Mouse (Mus musculus): ENCODE results near the gene Fam189b. TPM values are rescaled to one million over a fixed set of nuclear protein-coding genes. Genes with fewer than 3 reads are reported as not detected.
A peak's percentile ranks its signal among the peaks of the same experiment; 100 is the strongest.
"Not testable (repeated sequence)": the region's sequence is repeated elsewhere in the genome, so short reads cannot be mapped to it uniquely, and the experiment has no call there.

The Fam189b gene
- polyA plus RNA-seq, 1 experiment from 2014 or later, result 35.4 TPM

DNA sequence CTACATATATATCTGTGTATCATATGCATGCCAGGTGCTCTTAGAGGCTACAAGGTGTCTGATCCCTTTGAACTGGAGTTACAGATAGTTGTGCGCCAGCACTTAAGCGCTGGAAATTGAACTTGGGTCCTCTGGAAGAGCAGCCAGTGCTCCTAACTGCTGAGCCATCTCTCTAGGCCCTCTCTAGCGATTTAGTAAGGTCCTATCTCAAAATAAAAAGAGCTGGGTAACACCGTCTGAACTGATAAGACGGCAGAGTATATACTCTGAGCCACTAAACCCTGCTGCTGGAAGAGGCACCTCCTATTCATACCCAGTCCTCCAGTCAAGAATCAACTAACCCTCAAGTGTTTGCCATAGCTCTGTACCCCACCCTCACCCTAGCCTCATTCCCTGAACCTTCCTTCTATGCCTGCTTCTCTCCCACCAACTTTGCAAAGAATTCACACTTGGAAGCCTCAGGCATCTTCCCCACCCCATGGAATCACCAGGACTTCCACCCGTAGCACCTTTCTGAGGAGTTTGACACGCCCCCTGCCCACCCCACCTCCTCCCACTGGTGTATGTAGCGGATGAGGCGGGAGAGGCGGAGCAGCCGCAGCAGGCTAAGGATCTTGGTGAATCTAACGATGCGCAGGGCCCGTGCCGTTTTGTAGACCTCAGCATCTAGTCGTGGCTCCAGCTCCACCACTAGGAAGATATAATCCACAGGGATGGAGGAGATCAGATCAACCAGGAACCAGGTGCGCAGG, 30.7 kb upstream of the Fam189b start:
- Histone ChIP-seq H3K4me3 (ENCODE audit: low read length) (no peak overlapping the region), H3K9me3 (ENCODE audit: control insufficient read depth, low read length) (no peaks in the 10 kb centered on the region), H3K9ac (ENCODE audit: low read depth, low read length) (no peak overlapping the region), H3K36me3 (ENCODE audit: control insufficient read depth, insufficient read depth, low read length) (peaks cover 10% of the 10 kb centered on the region; the same call in 1 of the 2 replicates), H3K27ac (ENCODE audit: low read depth, low read length) (no peak overlapping the region), H3K27me3 (replicated peaks; ENCODE audit: control insufficient read depth, insufficient read depth, low read length) (no peaks in the 10 kb centered on the region), H3K4me2 (ENCODE audit: low read length) (no peak overlapping the region), H3K4me1 (ENCODE audit: control insufficient read depth, insufficient read depth, low read depth, low read length) (no peaks in the 10 kb centered on the region)
- no peak for ATAC-seq
- WGBS, result 67% methylated on average over 17 of the region's 17 CpGs

DNA sequence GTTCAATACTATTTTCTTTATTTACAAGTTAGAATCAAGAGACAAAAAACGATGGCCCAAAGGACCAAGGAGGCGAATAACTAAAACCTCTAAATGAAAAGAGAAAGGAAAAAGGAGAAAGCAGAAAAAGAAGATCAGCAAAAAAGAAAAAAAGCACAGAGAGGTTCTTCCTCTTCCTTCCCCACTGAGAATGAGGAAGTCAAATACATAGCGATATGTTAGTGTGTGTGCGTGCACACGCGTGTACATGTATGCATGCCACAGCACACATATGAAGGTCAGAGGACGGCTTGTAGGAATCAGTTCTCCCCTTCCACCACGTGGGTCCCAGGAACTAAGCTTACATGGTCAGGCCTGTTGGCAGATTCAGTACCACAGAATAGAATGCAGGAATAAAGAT, 26.0 kb upstream of the Fam189b start:
- Histone ChIP-seq H3K36me3 (ENCODE audit: control insufficient read depth, insufficient read depth, low read length) (0 out of 2 replicates have a peak, but pooled peaks cover 3% of the 10 kb centered on the region), H3K27me3 (replicated peaks; ENCODE audit: control insufficient read depth, insufficient read depth, low read length) (no peaks in the 10 kb centered on the region), H3K9ac (ENCODE audit: low read depth, low read length) (no peak overlapping the region; the same call in 1 of the 2 replicates), H3K4me3 (ENCODE audit: low read length) (no peak overlapping the region), H3K27ac (ENCODE audit: low read depth, low read length) (no peak overlapping the region), H3K4me2 (ENCODE audit: low read length) (no peak overlapping the region), H3K4me1 (ENCODE audit: control insufficient read depth, insufficient read depth, low read depth, low read length) (peaks cover 16% of the 10 kb centered on the region), H3K9me3 (ENCODE audit: control insufficient read depth, low read length) (no peaks in the 10 kb centered on the region)
- 90% methylated on average over 8 of the region's 8 CpGs for WGBS
- no peak for ATAC-seq

DNA sequence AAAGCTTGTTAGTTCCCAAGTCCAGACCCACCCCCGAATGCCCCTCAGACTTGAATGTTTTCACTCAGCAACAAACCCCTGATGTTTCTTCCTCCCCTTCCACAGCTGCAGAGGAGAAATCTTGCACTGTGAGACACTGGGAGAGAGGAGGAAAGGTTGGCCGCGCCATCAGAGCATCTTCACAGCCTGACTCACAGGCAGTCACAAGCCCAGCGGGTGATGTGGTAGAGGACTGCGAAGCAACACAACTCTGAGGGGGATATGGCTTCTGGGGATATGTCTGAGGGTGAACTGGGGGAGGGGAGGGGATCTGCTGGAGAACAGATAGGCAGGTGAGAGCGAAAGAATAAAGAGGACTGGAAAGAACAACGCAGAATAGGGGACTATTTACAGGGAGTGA, 24.3 kb upstream of the Fam189b start:
- Histone ChIP-seq H3K9ac (ENCODE audit: low read depth, low read length) (peak overlapping the region; percentile 86), H3K36me3 (ENCODE audit: control insufficient read depth, insufficient read depth, low read length) (0 out of 2 replicates have a peak, but pooled peaks cover 3% of the 10 kb centered on the region), H3K4me3 (ENCODE audit: low read length) (peak overlapping the region; percentile 88), H3K4me2 (ENCODE audit: low read length) (peak overlapping the region; percentile 80), H3K4me1 (ENCODE audit: control insufficient read depth, insufficient read depth, low read depth, low read length) (peaks cover 16% of the 10 kb centered on the region), H3K27ac (ENCODE audit: low read depth, low read length) (peak overlapping the region; percentile 61), H3K9me3 (ENCODE audit: control insufficient read depth, low read length) (no peaks in the 10 kb centered on the region), H3K27me3 (replicated peaks; ENCODE audit: control insufficient read depth, insufficient read depth, low read length) (no peaks in the 10 kb centered on the region)
- 15% methylated on average over 7 of the region's 7 CpGs for WGBS
- ATAC-seq, result no peak

DNA sequence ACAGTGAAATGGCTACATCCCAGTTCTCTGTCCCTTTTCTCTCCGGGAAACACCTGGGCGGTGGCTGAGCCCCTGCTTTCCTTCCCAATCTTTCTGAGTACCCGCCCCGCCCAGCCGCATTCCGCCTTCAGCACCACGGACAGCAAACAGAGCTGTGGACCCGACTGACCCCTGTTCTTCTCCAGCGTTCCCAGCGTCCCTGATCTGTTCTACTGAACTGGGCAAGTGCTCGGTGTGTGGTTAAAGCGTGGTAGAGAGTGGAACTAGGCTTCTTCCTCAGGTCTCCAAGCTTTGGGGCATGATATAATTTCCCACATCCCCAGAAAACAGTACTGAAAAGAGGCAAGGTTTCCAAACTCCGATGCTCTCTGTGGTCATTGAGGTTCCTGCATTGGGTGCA, 23.7 kb upstream of the Fam189b start:
- WGBS, result 1% methylated on average over 13 of the region's 13 CpGs
- no peaks in the 10 kb centered on the region for H3K27me3 ChIP-seq (replicated peaks; ENCODE audit: control insufficient read depth, insufficient read depth, low read length)
- peak; percentile 24; the same call in 1 of the 2 replicates for ATAC-seq
- H3K9me3 ChIP-seq (ENCODE audit: control insufficient read depth, low read length), result no peaks in the 10 kb centered on the region
- H3K9ac ChIP-seq (ENCODE audit: low read depth, low read length), result peak overlapping the region; percentile 86
- peak overlapping the region; percentile 80 for H3K4me2 ChIP-seq (ENCODE audit: low read length)
- H3K27ac ChIP-seq (ENCODE audit: low read depth, low read length), result peak overlapping the region; percentile 76
- H3K4me1 ChIP-seq (ENCODE audit: control insufficient read depth, insufficient read depth, low read depth, low read length), result peaks cover 21% of the 10 kb centered on the region
- H3K36me3 ChIP-seq (ENCODE audit: control insufficient read depth, insufficient read depth, low read length), result 0 out of 2 replicates have a peak, but pooled peaks cover 3% of the 10 kb centered on the region
- H3K4me3 ChIP-seq (ENCODE audit: low read length), result peak overlapping the region; percentile 88

DNA sequence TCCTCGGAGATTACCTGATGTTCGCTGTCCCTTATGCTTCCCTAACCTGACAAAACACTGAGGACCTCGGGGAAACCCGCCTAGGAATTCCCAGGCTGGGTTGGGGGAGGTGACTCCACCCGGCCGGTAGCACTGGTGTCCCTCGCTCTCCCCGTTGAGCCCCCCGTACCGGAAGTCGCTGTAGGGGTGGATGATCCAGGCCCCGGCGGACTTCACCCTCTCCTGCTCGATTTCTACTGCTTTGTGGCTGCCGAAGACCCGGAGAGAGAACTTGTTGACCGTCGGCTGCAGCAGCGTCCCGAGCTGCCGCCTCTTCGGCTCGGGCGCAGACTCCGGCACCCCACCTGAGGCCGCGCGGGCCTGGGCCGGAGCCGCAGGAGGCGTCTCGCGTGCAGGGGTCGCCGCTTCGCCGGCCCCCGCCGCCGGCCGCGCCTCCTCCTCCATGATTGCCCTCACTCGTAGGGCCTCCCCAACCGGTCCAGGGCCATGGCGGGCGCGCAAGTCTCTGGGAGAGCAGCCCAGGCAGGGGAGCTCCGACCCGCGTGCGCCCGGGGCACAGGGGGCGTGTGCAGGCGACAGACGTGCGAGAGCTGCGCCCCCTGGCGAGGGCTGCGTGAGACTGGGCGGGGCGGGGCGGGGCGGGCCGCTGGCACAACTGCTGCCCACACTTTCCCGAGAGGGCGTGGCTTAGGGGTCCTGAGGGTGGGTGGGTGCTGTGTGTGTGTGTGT, 23.2 kb upstream of the Fam189b start, which contains the start of gene Hcn3:
TSS of gene Hcn3 (minus strand) at position 581 of the 729 bp plus-strand sequence.
- no peaks in the 10 kb centered on the region for H3K27me3 ChIP-seq (replicated peaks; ENCODE audit: control insufficient read depth, insufficient read depth, low read length)
- H3K27ac ChIP-seq (ENCODE audit: low read depth, low read length), result peak within 1 kb of the TSS; percentile 76
- ATAC-seq, result peak; percentile 83
- WGBS, result under 1% methylated on average over 57 of the region's 66 CpGs
- H3K4me3 ChIP-seq (ENCODE audit: low read length), result peak within 1 kb of the TSS; percentile 88
- no peaks in the 10 kb centered on the region for H3K9me3 ChIP-seq (ENCODE audit: control insufficient read depth, low read length)
- 0 out of 2 replicates have a peak, but pooled peaks cover 3% of the 10 kb centered on the region for H3K36me3 ChIP-seq (ENCODE audit: control insufficient read depth, insufficient read depth, low read length)
- H3K4me1 ChIP-seq (ENCODE audit: control insufficient read depth, insufficient read depth, low read depth, low read length), result peaks cover 22% of the 10 kb centered on the region
- peak within 1 kb of the TSS; percentile 80 for H3K4me2 ChIP-seq (ENCODE audit: low read length)
- peak within 1 kb of the TSS; percentile 86 for H3K9ac ChIP-seq (ENCODE audit: low read depth, low read length)

DNA sequence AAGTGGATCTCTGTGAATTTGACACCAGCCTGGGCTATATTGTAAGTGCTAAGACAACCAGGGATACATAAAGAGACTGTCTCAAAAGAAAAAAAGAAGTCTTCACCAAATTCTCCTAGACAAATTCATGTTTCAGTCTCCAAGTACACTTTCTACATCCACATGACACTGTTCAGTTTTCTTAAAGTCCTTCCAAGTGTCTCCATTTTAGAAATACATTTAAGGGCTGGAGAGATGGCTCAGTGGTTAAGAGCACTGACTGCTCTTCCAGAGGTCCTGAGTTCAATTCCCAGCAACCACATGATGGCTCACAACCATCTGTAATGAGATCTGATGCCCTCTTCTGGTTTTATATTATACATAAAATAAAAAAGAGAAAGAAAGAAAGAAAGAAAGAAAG, 21.7 kb upstream of the Fam189b start:
- not testable (repeated sequence) for ATAC-seq; H3K36me3 ChIP-seq (ENCODE audit: control insufficient read depth, insufficient read depth, low read length); H3K4me3 ChIP-seq (ENCODE audit: low read length); H3K4me2 ChIP-seq (ENCODE audit: low read length); H3K9me3 ChIP-seq (ENCODE audit: control insufficient read depth, low read length); H3K9ac ChIP-seq (ENCODE audit: low read depth, low read length); H3K27ac ChIP-seq (ENCODE audit: low read depth, low read length); H3K27me3 ChIP-seq (replicated peaks; ENCODE audit: control insufficient read depth, insufficient read depth, low read length)
- H3K4me1 ChIP-seq (ENCODE audit: control insufficient read depth, insufficient read depth, low read depth, low read length), result peaks cover 32% of the 10 kb centered on the region

GRCm38 (mm10) chr3:89161786-89162185, 21.2 kb upstream of the Fam189b start:
- 89% methylated on average over 4 of the region's 4 CpGs for WGBS
- Histone ChIP-seq H3K36me3 (ENCODE audit: control insufficient read depth, insufficient read depth, low read length) (no peaks in the 10 kb centered on the region), H3K4me2 (ENCODE audit: low read length) (no peak overlapping the region), H3K4me3 (ENCODE audit: low read length) (no peak overlapping the region), H3K9ac (ENCODE audit: low read depth, low read length) (no peak overlapping the region), H3K27ac (ENCODE audit: low read depth, low read length) (no peak overlapping the region), H3K4me1 (ENCODE audit: control insufficient read depth, insufficient read depth, low read depth, low read length) (peaks cover 36% of the 10 kb centered on the region), H3K27me3 (replicated peaks; ENCODE audit: control insufficient read depth, insufficient read depth, low read length) (no peaks in the 10 kb centered on the region), H3K9me3 (ENCODE audit: control insufficient read depth, low read length) (no peaks in the 10 kb centered on the region)
- no peak for ATAC-seq

DNA sequence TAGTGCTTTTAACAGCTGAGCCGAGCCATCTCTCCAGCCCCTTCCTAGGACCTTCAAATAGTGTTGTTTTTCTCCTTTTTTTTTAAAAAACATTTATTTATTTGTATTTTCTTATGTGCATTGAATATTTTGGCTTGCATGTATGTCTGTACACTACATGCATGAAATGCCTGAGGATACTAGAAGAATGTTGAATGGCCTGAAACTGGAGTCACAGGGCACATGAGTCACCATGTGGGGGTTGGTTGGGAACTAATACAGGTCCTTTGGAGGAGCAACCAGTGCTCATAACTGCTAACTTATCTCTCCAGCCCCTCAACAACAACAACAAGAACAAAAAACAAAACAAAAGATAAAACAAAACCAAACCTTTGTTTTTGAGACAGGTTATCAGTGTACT, 19.8 kb upstream of the Fam189b start:
- Histone ChIP-seq H3K4me2 (ENCODE audit: low read length) (no peak overlapping the region), H3K27me3 (replicated peaks; ENCODE audit: control insufficient read depth, insufficient read depth, low read length) (no peaks in the 10 kb centered on the region), H3K4me3 (ENCODE audit: low read length) (no peak overlapping the region), H3K36me3 (ENCODE audit: control insufficient read depth, insufficient read depth, low read length) (no peaks in the 10 kb centered on the region), H3K4me1 (ENCODE audit: control insufficient read depth, insufficient read depth, low read depth, low read length) (peaks cover 30% of the 10 kb centered on the region), H3K27ac (ENCODE audit: low read depth, low read length) (no peak overlapping the region), H3K9me3 (ENCODE audit: control insufficient read depth, low read length) (no peaks in the 10 kb centered on the region), H3K9ac (ENCODE audit: low read depth, low read length) (no peak overlapping the region)
- 78% methylated on average over 1 of the region's 1 CpGs for WGBS
- ATAC-seq, result no peak

- Histone ChIP-seq H3K9me3 (ENCODE audit: control insufficient read depth, low read length) (no peaks in the 10 kb centered on the region), H3K9ac (ENCODE audit: low read depth, low read length) (peak overlapping the region; percentile 96), H3K36me3 (ENCODE audit: control insufficient read depth, insufficient read depth, low read length) (peaks cover 5% of the 10 kb centered on the region; the same call in 1 of the 2 replicates), H3K27ac (ENCODE audit: low read depth, low read length) (no peak overlapping the region; the same call in 1 of the 2 replicates), H3K27me3 (replicated peaks; ENCODE audit: control insufficient read depth, insufficient read depth, low read length) (no peaks in the 10 kb centered on the region), H3K4me2 (ENCODE audit: low read length) (peak overlapping the region; percentile 86), H3K4me3 (ENCODE audit: low read length) (peak overlapping the region; percentile 95; the same call in 1 of the 2 replicates), H3K4me1 (ENCODE audit: control insufficient read depth, insufficient read depth, low read depth, low read length) (peaks cover 25% of the 10 kb centered on the region)
- 76% methylated on average over 5 of the region's 5 CpGs for WGBS
- no peak for ATAC-seq
Observed at GRCm38 (mm10) chr3:89163643-89164245, 19.2 kb upstream of the Fam189b start.
